In genomic region chr4:99156641-99157307, GRCm38 (mm10) we compare ENCODE assay signal across 16 mouse cellular contexts.
"Had no signal": no experiment of that assay in that cellular context is flagged by ENCODE, and none has a peak within 500 bp of the region (broad histone marks: within the 10 kb centered on the region; RNA-seq: fewer than 3 reads in every experiment).

No protein-coding gene starts in this region.

- H3K4me3 ChIP-seq: limb, embryonic 10.5 days; limb, embryonic 13.5 days; liver, embryonic 13.5 days; megakaryocyte, embryonic 14.5 days had no signal

- H3K9ac ChIP-seq: limb, embryonic 13.5 days; liver, embryonic 13.5 days; liver, postnatal 0 days; lung, embryonic 14.5 days had no signal

- H3K36me3 ChIP-seq: limb, embryonic 10.5 days; limb, embryonic 13.5 days; liver, embryonic 13.5 days had no signal

- DNase-seq: kidney, adult 2 months; kidney, postnatal 25 days; liver; liver, embryonic 13.5 days; liver, postnatal 0 days; lung, embryonic 14.5 days; lung, postnatal 14 days; lung, postnatal 4 days; midbrain, embryonic 14.5 days; thymus, postnatal 4 days had no signal

- H3K27me3 ChIP-seq: limb, embryonic 13.5 days; megakaryocyte, embryonic 14.5 days had no signal

- H3K9me3 ChIP-seq: limb, embryonic 10.5 days; limb, embryonic 13.5 days; liver, embryonic 13.5 days; megakaryocyte, embryonic 14.5 days had no signal

- H3K4me2 ChIP-seq: limb, embryonic 13.5 days; liver, embryonic 13.5 days; lung, embryonic 14.5 days; midbrain, embryonic 11.5 days had no signal

- H3K27ac ChIP-seq: kidney, postnatal 0 days; limb, embryonic 10.5 days; limb, embryonic 13.5 days; liver, embryonic 13.5 days had no signal

- ATAC-seq: intestine, postnatal 0 days; liver, postnatal 0 days had no signal
